Mouse (Mus musculus): ENCODE measurements around the gene Ttc34. TPM values are rescaled to one million over a fixed set of nuclear protein-coding genes. Genes with fewer than 3 reads are reported as not detected.
A peak's percentile ranks its signal among the peaks of the same experiment; 100 is the strongest.

Ttc34 gene
- total RNA-seq (2021), result 1 to 10 TPM; 2.5 to 2.9 TPM

GRCm38 (mm10) chr4:154837170-154837569 is at the start of gene Ttc34:
Gene Ttc34 (plus strand): TSS chr4:154837459.
- peak in 1 of 2 experiments; percentile 69 for DNase-seq (ENCODE audit: extremely low spot score in 1 of 2, low spot score in 2 of 2)
- intact Hi-C loops (cut with DNase I), result no loop called here

DNA sequence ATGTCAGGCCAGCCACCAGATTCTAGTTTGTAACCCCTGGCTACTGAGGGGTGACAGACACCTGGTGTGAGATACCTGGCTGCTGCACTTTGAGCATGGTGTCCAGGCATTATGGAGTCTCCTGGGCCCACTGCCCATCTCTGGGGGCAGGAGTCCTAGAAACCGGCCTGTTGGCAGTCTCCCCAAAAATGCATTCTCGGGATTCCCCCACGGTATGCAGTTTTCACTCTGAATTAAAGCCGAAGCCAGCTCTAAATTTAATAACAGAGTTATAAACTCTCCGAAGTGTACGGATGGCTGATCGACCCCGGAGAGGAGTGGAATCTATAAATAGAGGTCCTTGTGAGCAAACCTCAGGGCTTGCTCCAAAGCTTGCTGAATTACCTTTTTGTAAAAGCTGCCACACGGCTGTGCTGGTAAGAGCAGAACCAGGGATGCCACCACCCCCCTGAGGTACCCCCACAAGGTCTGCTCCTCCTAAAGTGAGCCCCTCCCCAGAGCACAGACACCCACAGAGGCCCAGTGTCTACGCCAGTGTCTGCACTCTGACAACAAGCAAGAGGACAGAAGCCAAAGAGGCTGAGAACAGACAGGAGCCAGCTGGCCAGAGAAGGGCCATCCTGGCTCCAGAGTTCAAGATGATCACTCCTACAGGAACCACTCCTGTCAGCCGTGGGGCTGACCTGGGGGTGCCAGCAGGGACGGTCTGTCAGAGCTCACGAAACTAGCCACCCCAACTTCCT is 49.1 kb upstream of the Ttc34 start:
- peak; percentile 5 to 45 for DNase-seq (ENCODE audit: extremely low spot score in 1 of 2, low spot score in 2 of 2)
- intact Hi-C loops (cut with DNase I), result no loop called here

- no peak for DNase-seq (ENCODE audit: extremely low spot score in 1 of 2, low spot score in 2 of 2)
- intact Hi-C loops (cut with DNase I), result no loop called here
Measured at GRCm38 (mm10) chr4:154791894-154792293, 45.4 kb upstream of the Ttc34 start.

DNA sequence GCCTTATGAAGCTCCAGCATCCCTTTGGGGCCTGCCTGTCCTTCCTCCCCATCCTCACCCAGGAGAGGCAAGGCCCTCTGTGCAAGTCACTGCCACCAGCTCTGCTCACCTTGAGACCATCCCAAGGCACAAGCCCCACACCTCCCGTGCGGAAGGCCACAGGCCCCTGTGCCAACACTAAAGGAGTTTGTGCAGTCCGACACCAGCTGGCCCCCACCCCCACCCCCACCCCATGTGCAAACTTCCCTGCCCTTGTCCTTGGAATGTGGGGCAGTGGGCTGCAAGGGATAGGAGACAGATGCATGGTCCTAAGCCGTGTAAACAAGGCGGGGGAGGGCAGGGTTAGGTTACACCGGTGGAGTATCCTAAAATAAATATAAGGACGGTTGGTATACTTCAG is 43.8 kb upstream of the Ttc34 start:
- DNase-seq (ENCODE audit: extremely low spot score in 1 of 2, low spot score in 2 of 2), result no peak
- intact Hi-C loops (cut with DNase I), result no loop called here

DNA sequence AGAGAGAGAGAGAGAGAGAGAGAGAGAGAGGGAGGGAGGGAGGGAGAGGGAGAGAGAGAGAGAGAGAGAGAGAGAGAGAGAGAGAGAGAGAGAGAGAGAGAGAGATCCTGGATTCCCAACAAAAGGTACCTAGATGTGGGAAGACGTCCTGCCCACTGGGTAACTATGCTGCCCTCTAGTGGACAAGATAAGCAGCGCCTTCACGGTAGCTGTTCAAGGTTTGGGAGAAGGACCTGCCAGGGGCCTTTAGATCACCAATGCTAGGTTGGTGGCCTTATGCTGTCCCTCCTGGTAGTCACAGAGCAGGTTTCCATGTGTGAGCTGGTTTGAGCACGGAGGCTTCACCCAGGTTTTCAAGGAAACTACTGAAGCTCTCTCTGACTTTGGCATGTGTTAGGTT is 39.4 kb upstream of the Ttc34 start:
- intact Hi-C loops (cut with DNase I), result no loop called here
- peak; percentile 29 to 43 for DNase-seq (ENCODE audit: extremely low spot score in 1 of 2, low spot score in 2 of 2)

DNA sequence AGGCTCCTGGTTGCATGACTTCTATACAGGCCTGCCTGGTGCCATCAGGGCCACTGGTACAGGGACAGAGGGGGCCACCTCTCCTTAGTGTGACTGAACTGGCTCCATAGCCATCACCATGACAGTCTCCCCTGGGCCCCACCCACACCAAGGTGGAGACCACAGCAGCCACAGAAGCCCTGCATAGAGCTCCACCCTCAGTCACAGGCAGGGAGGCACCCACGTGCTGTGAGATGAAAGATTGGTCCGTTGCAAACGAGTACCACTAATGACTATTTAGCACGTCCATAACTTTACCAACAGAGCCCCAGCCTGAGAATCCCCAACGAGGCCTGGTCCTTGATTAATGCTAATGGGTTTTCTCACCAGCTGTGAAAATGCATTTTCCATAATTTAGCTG is 36.7 kb upstream of the Ttc34 start:
- intact Hi-C loops (cut with DNase I), result no loop called here
- no peak for DNase-seq (ENCODE audit: extremely low spot score in 1 of 2, low spot score in 2 of 2)

DNA sequence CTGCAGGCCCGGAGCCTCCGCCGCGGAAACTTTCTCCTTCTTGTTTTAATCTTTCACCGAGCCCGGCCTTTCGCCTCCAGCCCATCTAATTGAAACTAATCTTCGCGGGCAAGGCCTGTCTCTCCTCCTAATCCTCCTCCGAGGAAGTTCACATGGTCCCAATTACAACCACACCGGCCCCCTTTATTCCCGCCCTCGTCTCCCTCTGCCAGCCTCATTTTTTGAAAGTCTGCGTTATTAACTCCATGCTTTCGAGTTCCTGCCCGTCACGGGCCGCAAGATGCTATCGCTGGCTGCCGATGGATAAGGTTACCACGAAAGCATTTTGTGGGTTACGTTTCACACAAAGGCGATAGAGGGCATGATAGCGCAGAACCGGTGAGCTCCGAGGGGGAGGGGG is 35.0 kb upstream of the Ttc34 start:
- DNase-seq (ENCODE audit: extremely low spot score in 1 of 2, low spot score in 2 of 2), result no peak
- intact Hi-C loops (cut with DNase I), result no loop called here

DNA sequence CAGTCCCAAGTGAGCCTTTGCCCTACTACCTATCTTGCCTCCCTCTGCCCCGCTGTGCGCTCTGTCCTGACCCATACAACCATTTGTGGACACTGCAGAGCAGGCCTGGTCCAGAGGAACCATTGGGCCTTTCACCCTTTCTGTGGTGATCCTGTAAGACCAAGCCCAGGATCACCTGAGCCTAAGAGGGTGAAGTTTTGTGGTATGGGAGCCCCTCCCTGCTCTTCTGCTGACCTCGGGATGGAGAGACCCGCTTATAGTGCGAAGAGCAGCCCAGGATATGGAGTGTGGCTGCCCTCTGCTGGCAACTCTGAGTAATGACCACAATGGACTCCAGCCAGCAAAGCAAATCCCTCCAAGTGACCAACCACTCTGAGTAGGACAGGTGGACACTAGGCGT is 11.6 kb upstream of the Ttc34 start:
- peak in 1 of 2 experiments; percentile 54 for DNase-seq (ENCODE audit: extremely low spot score in 1 of 2, low spot score in 2 of 2)
- intact Hi-C loops (cut with DNase I), result loop anchor here (10.0 kb wide), 1 partner anchor 651 kb away; the partner anchor contains the start of gene Megf6

DNA sequence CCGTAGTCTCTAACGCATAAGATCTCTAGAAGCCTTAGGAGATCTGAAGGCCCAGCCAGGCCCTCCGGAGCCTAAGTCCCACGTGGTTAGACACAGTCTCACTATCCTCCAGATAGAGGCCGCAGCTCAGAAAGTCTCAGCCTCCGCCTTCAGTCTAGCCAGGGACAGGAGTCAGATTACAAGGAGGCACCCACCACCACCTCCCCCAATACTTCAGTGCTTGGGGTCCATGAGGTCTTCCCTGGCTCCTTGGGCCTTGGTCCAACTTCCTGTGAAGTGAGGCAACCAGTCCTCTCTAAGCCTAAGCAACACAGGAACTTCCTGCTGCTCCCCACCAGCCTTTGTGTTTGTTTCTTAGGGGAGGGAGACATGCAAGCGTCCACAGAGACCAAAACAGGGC is 11.0 kb upstream of the Ttc34 start:
- peak in 1 of 2 experiments; percentile 55 for DNase-seq (ENCODE audit: extremely low spot score in 1 of 2, low spot score in 2 of 2)
- intact Hi-C loops (cut with DNase I), result loop anchor here (10.0 kb wide), 1 partner anchor 651 kb away; the partner anchor contains the start of gene Megf6

- intact Hi-C loops (cut with DNase I), result loop anchor here (10.0 kb wide), 1 partner anchor 652 kb away; the partner anchor contains the start of gene Megf6
- DNase-seq (ENCODE audit: extremely low spot score in 1 of 2, low spot score in 2 of 2), result no peak
Measured at GRCm38 (mm10) chr4:154827181-154827580, 10.1 kb upstream of the Ttc34 start.

- DNase-seq (ENCODE audit: extremely low spot score in 1 of 2, low spot score in 2 of 2), result no peak
- intact Hi-C loops (cut with DNase I), result loop anchor here (10.0 kb wide), 1 partner anchor 653 kb away; the partner anchor contains the start of gene Megf6
Measured at GRCm38 (mm10) chr4:154827861-154828610, 9.2 kb upstream of the Ttc34 start.

DNA sequence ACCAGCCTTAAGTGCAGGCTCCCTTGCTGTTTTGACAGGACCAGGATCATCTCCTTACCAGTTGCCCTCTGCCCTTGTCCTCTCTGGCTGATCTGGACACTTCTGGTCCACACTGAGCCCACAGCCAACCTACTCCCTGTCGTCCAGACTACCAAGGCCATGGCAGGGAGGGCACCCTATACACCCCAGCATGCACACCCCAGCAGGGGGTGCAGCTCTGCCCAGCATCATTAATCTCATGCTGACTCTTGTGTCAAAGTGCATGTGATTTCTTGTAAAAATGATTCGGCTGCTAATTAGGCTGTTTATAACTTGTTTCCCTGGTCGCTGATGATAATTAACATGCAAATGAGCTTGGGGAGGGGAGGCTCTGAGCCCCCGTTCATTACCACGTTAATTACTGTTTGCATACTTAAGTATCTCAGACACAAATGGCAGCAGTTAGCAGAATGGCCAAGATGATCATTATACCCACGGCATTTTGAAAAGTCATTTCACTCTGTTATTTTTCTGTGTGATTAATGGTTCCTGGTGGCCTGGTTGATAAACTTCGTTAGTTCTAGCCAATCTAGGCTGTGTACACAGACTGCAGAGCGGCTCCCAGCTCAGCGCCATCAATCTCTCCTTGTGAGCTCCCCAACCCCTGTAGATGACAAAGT is 5.2 kb upstream of the Ttc34 start:
- intact Hi-C loops (cut with DNase I), result no loop called here

GRCm38 (mm10) chr4:154836183-154836915 is 910 bp upstream of the Ttc34 start:
- intact Hi-C loops (cut with DNase I), result no loop called here
- DNase-seq (ENCODE audit: extremely low spot score in 1 of 2, low spot score in 2 of 2), result no peak

More for the DNA sequence above, 5.2 kb upstream of the Ttc34 start:
- no peak for DNase-seq (ENCODE audit: extremely low spot score in 1 of 2, low spot score in 2 of 2)

GRCm38 (mm10) chr4:154838741-154839140 is 1.5 kb downstream of the Ttc34 start:
- DNase-seq (ENCODE audit: extremely low spot score in 1 of 2, low spot score in 2 of 2), result no peak
- intact Hi-C loops (cut with DNase I), result no loop called here

- DNase-seq (ENCODE audit: extremely low spot score in 1 of 2, low spot score in 2 of 2), result peak in 1 of 2 experiments; percentile 53
- intact Hi-C loops (cut with DNase I), result no loop called here
Measured at GRCm38 (mm10) chr4:154839406-154839805, 2.1 kb downstream of the Ttc34 start.

GRCm38 (mm10) chr4:154852696-154853095 is 15.4 kb downstream of the Ttc34 start:
- intact Hi-C loops (cut with DNase I), result no loop called here
- peak in 1 of 2 experiments; percentile 7 for DNase-seq (ENCODE audit: extremely low spot score in 1 of 2, low spot score in 2 of 2)

DNA sequence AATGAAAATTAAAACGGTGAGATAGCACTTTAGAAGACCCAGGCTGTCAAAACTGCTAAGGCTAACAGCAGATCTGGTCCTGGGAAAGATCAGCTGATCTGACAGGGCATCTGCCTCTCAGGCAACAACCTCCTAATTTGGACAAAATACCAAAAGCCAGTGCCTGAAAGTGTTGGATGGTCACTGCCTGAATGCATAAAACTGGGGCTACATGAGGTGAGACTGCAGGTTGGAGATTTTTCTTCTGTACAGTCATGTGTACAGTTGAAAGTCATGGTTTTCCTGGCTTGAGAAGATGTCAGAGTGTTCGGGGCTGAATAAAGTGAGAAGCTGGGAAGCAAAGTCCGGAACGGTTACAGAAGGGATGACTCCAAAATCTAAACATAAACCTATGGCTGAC is 16.6 kb downstream of the Ttc34 start:
- DNase-seq (ENCODE audit: extremely low spot score in 1 of 2, low spot score in 2 of 2), result no peak
- intact Hi-C loops (cut with DNase I), result no loop called here

GRCm38 (mm10) chr4:154854676-154855345 is 17.6 kb downstream of the Ttc34 start:
- DNase-seq (ENCODE audit: extremely low spot score in 1 of 2, low spot score in 2 of 2), result no peak
- intact Hi-C loops (cut with DNase I), result no loop called here
